Mouse (Mus musculus): Measurements from ENCODE around the gene Intu. TPM values are rescaled to one million over a fixed set of nuclear protein-coding genes. Genes with fewer than 3 reads are reported as not detected.

The Intu gene
- polyA plus RNA-seq, 1 experiment from 2014 or later, result 2.3 TPM

DNA sequence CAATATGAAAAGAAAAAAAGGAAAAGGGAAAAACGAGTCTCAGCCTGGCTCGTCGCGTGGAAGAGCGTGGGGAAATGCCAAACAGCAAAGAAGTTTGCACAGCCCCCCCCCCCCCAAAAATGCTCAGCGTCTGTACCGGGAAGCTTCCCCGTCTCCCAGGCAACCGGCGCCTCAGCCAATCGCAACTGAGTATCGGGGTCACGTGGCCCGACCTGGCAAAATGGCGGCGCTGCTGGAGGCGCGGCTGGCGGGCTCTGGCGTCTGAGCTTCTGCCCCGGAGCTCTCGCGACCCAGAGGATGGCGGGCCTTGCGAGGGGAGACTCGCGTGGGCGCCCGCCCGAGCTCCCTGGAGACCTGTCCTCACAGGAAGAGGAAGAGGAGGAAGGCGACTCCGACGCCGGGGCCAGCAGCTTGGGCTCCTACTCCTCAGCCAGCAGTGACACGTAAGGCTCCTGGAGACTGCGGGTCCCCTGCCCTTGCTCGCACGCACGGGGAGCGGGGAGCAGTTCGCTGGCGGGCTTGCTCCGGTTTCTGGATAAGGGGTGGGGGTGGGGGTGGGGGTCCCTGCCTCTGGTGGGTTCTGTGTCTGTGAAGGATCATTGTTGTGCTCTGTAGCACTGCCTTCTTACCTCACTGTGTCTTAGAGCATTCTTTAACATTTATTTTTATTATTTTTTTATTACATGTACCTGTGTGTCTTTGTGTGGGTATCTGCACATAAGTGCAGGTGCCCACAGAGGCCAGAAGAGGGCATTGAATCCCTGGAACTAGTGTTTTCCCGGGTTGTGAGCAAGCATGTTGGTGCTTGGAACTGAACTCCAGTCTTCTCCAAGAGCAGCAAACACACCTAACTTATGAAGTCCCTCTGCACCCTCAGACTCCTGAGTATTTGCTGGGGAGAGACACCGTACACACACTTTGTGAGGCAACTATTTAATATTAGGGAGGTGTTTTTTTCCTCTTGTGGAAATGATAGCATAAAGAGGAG is 9.8 kb downstream of the Intu start:
- peak overlapping the region; percentile 88 for H3K9ac ChIP-seq (ENCODE audit: low read length)
- H3K27me3 ChIP-seq (ENCODE audit: control insufficient read depth, insufficient read depth, low read length), result no peaks in the 10 kb centered on the region
- 3% methylated on average over 45 of the region's 45 CpGs for WGBS
- no peaks in the 10 kb centered on the region for H3K9me3 ChIP-seq (replicated peaks; ENCODE audit: control insufficient read depth, low read length)
- no peaks in the 10 kb centered on the region for H3K36me3 ChIP-seq (ENCODE audit: control insufficient read depth, insufficient read depth, low read length)
- no peak overlapping the region for H3K27ac ChIP-seq (ENCODE audit: low read length)
- H3K4me1 ChIP-seq (ENCODE audit: control insufficient read depth, insufficient read depth, low read length), result no peaks in the 10 kb centered on the region
- H3K4me2 ChIP-seq (ENCODE audit: low read depth, low read length), result peak overlapping the region; percentile 83
- ATAC-seq (ENCODE audit: insufficient read depth, low FRiP score), result peak; percentile 96
- peak overlapping the region; percentile 96 for H3K4me3 ChIP-seq (replicated peaks; ENCODE audit: low read length)

DNA sequence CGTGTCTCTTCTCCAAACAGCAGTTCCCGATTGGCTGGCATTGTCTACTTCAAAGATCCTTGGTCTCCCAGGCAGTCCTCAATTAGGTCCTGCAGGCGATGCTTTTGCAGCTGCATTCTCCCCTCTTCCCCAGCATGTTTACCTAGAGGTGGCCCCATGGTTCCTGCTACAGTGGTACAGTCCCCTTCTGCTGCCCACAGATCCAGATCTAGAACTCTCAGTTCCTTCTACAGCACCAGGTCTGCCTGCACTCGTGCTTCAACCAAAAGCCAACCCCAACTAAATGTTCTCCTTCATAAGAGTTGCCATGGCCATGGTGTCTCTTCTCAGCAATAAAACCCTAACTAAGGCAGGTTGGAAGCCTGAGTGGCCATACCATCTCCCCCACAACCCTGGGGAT is 15.5 kb downstream of the Intu start:
- no peak overlapping the region for H3K4me2 ChIP-seq (ENCODE audit: low read depth, low read length)
- H3K9me3 ChIP-seq (replicated peaks; ENCODE audit: control insufficient read depth, low read length), result no peaks in the 10 kb centered on the region
- H3K4me3 ChIP-seq (replicated peaks; ENCODE audit: low read length), result no peak overlapping the region
- H3K36me3 ChIP-seq (ENCODE audit: control insufficient read depth, insufficient read depth, low read length), result no peaks in the 10 kb centered on the region
- no peaks in the 10 kb centered on the region for H3K4me1 ChIP-seq (ENCODE audit: control insufficient read depth, insufficient read depth, low read length)
- no peak for ATAC-seq (ENCODE audit: insufficient read depth, low FRiP score)
- H3K27me3 ChIP-seq (ENCODE audit: control insufficient read depth, insufficient read depth, low read length), result no peaks in the 10 kb centered on the region
- 81% methylated on average over 4 of the region's 4 CpGs for WGBS
- H3K27ac ChIP-seq (ENCODE audit: low read length), result no peak overlapping the region
- H3K9ac ChIP-seq (ENCODE audit: low read length), result no peak overlapping the region

DNA sequence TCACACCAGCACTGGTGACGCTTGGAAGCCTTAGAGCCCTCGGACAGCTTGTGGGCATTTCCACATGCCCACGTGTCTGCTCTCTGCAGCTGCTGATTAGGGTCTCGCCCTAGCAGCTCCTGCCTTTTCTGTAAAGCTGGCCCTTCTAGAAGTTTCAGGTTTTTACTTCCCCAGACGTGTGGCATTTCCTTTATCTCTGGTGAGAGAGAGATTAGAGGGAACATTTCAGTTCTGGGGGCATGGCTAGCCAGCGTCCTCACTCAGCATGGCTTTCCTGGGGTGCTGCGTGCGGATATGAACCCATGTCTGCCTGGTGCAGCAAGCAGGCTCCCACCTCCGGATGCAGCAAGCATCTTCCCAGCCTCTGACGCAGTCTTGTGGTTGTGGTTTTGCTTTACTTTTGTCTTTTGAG is 121.9 kb downstream of the Intu start:
- Histone ChIP-seq H3K27ac (ENCODE audit: low read length) (no peak overlapping the region), H3K4me2 (ENCODE audit: low read depth, low read length) (no peak overlapping the region), H3K9ac (ENCODE audit: low read length) (no peak overlapping the region), H3K4me3 (replicated peaks; ENCODE audit: low read length) (no peak overlapping the region), H3K9me3 (replicated peaks; ENCODE audit: control insufficient read depth, low read length) (no peaks in the 10 kb centered on the region), H3K27me3 (ENCODE audit: control insufficient read depth, insufficient read depth, low read length) (no peaks in the 10 kb centered on the region), H3K36me3 (ENCODE audit: control insufficient read depth, insufficient read depth, low read length) (no peaks in the 10 kb centered on the region), H3K4me1 (ENCODE audit: control insufficient read depth, insufficient read depth, low read length) (no peaks in the 10 kb centered on the region)
- ATAC-seq (ENCODE audit: insufficient read depth, low FRiP score), result no peak
- 63% methylated on average over 10 of the region's 10 CpGs for WGBS

DNA sequence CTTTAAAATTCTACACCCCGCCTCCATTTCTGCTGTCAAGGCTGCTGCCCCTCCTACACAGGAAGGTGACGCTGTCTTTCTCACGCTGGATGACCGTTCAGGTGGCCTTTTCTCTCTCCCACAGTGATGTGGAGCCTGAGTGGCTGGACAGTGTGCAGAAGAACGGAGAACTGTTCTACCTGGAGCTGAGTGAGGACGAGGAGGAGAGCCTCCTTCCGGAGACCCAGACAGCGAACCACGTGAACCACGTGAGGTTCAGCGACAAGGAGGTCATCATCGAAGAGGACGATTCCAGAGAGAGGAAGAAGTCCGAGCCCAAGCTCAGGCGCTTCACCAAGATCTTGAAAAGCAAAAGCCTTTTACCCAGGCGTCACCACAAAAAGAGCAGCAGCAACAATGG is 122.5 kb downstream of the Intu start:
- 93% methylated on average over 16 of the region's 16 CpGs for WGBS
- ATAC-seq (ENCODE audit: insufficient read depth, low FRiP score), result no peak
- no peak overlapping the region for H3K4me3 ChIP-seq (replicated peaks; ENCODE audit: low read length)
- H3K27me3 ChIP-seq (ENCODE audit: control insufficient read depth, insufficient read depth, low read length), result no peaks in the 10 kb centered on the region
- H3K4me1 ChIP-seq (ENCODE audit: control insufficient read depth, insufficient read depth, low read length), result no peaks in the 10 kb centered on the region
- H3K4me2 ChIP-seq (ENCODE audit: low read depth, low read length), result no peak overlapping the region
- no peak overlapping the region for H3K27ac ChIP-seq (ENCODE audit: low read length)
- no peaks in the 10 kb centered on the region for H3K36me3 ChIP-seq (ENCODE audit: control insufficient read depth, insufficient read depth, low read length)
- H3K9me3 ChIP-seq (replicated peaks; ENCODE audit: control insufficient read depth, low read length), result no peaks in the 10 kb centered on the region
- no peak overlapping the region for H3K9ac ChIP-seq (ENCODE audit: low read length)

DNA sequence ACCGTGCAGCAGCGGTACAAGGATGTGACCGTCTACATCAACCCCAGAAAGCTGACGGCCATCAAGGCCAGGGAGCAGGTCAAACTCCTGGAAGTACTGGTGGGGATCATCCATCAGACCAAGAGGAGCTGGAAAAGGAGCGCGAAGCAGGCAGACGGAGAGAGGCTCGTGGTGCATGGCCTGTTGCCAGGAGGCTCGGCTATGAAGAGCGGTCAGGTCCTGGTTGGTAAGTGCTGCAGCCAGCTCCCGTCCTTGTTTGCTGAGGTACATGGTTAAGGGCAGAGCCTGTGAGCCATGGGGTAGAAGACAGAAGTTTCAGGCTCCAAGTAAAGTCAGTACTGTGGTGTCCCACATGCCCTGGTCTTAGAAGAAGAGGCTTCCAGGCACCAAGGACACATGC is 122.9 kb downstream of the Intu start:
- H3K4me1 ChIP-seq (ENCODE audit: control insufficient read depth, insufficient read depth, low read length), result no peaks in the 10 kb centered on the region
- no peak overlapping the region for H3K27ac ChIP-seq (ENCODE audit: low read length)
- no peak overlapping the region for H3K9ac ChIP-seq (ENCODE audit: low read length)
- no peak overlapping the region for H3K4me2 ChIP-seq (ENCODE audit: low read depth, low read length)
- H3K9me3 ChIP-seq (replicated peaks; ENCODE audit: control insufficient read depth, low read length), result no peaks in the 10 kb centered on the region
- no peak for ATAC-seq (ENCODE audit: insufficient read depth, low FRiP score)
- H3K36me3 ChIP-seq (ENCODE audit: control insufficient read depth, insufficient read depth, low read length), result no peaks in the 10 kb centered on the region
- no peaks in the 10 kb centered on the region for H3K27me3 ChIP-seq (ENCODE audit: control insufficient read depth, insufficient read depth, low read length)
- WGBS, result 84% methylated on average over 11 of the region's 11 CpGs
- H3K4me3 ChIP-seq (replicated peaks; ENCODE audit: low read length), result no peak overlapping the region

DNA sequence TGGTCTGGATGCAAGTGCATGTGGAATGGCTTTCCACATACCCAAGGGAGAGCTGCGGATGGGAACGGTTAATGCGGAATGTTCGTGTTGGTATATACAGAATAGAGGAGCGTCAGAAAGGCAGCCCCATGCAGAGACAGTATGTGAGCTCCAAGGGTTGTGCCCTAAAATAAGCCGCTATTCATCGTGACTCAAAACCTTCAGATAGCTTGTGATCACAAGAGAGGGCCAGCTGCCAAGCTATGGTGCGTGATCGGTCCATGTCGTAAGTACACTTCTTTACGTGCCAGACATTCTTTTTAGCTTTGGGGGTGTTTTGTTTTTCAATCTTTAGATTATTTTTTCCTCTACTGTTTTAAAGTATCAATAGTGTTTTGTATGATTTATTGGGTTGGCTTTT is 124.5 kb downstream of the Intu start:
- H3K27me3 ChIP-seq (ENCODE audit: control insufficient read depth, insufficient read depth, low read length), result no peaks in the 10 kb centered on the region
- H3K9ac ChIP-seq (ENCODE audit: low read length), result no peak overlapping the region
- no peak for ATAC-seq (ENCODE audit: insufficient read depth, low FRiP score)
- no peaks in the 10 kb centered on the region for H3K36me3 ChIP-seq (ENCODE audit: control insufficient read depth, insufficient read depth, low read length)
- H3K4me1 ChIP-seq (ENCODE audit: control insufficient read depth, insufficient read depth, low read length), result no peaks in the 10 kb centered on the region
- H3K27ac ChIP-seq (ENCODE audit: low read length), result no peak overlapping the region
- 94% methylated on average over 11 of the region's 11 CpGs for WGBS
- no peak overlapping the region for H3K4me2 ChIP-seq (ENCODE audit: low read depth, low read length)
- no peaks in the 10 kb centered on the region for H3K9me3 ChIP-seq (replicated peaks; ENCODE audit: control insufficient read depth, low read length)
- H3K4me3 ChIP-seq (replicated peaks; ENCODE audit: low read length), result no peak overlapping the region

DNA sequence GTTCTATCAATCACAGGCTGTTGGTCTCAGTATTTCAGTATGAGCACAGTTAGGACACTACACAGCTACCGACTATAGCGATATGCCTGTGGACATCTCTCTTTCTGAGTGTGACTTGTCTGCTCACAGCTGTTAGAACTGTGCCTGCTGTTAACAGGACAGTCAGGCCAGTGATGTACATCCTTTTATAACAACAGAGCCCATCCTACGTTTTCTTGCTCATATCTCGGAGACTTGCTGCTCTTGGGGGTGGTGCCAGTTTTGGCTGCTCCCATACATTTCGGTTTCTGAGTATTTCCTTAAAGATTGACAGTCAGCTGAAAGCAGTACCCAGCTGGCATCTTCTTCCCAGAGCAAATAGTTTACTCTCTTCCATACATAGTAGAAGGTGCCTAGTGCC is 125.3 kb downstream of the Intu start:
- 88% methylated on average over 5 of the region's 5 CpGs for WGBS
- H3K27ac ChIP-seq (ENCODE audit: low read length), result no peak overlapping the region
- no peak overlapping the region for H3K4me2 ChIP-seq (ENCODE audit: low read depth, low read length)

DNA sequence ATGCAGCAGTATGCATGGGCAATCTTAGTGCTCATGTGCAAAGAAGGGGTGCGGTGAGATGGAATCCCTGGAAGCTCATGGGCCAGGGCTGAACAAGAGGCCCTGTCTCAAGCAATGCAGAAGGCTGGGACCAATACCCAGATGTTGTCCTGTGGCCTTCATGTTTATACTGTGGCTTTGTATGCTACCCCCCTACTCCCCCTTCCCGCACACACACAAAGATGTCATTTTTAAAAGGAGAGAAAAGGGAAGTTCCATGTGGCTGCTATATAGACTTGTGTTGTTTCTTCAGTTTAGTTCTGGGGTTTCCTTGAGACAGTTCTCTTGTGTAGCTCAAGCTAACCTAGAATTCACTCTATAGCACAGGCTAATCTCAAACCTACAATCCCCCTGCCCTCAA is 129.1 kb downstream of the Intu start:
- no peaks in the 10 kb centered on the region for H3K4me1 ChIP-seq (ENCODE audit: control insufficient read depth, insufficient read depth, low read length)
- no peak overlapping the region for H3K27ac ChIP-seq (ENCODE audit: low read length)
- H3K36me3 ChIP-seq (ENCODE audit: control insufficient read depth, insufficient read depth, low read length), result no peaks in the 10 kb centered on the region
- no peak overlapping the region for H3K4me3 ChIP-seq (replicated peaks; ENCODE audit: low read length)
- H3K4me2 ChIP-seq (ENCODE audit: low read depth, low read length), result no peak overlapping the region
- H3K9ac ChIP-seq (ENCODE audit: low read length), result no peak overlapping the region
- 90% methylated on average over 2 of the region's 2 CpGs for WGBS
- no peaks in the 10 kb centered on the region for H3K27me3 ChIP-seq (ENCODE audit: control insufficient read depth, insufficient read depth, low read length)
- no peak for ATAC-seq (ENCODE audit: insufficient read depth, low FRiP score)
- no peaks in the 10 kb centered on the region for H3K9me3 ChIP-seq (replicated peaks; ENCODE audit: control insufficient read depth, low read length)

More for the DNA sequence above, 125.3 kb downstream of the Intu start:
- Histone ChIP-seq H3K9me3 (replicated peaks; ENCODE audit: control insufficient read depth, low read length) (no peaks in the 10 kb centered on the region), H3K9ac (ENCODE audit: low read length) (no peak overlapping the region), H3K4me3 (replicated peaks; ENCODE audit: low read length) (no peak overlapping the region), H3K27me3 (ENCODE audit: control insufficient read depth, insufficient read depth, low read length) (no peaks in the 10 kb centered on the region), H3K36me3 (ENCODE audit: control insufficient read depth, insufficient read depth, low read length) (no peaks in the 10 kb centered on the region), H3K4me1 (ENCODE audit: control insufficient read depth, insufficient read depth, low read length) (no peaks in the 10 kb centered on the region)
- ATAC-seq (ENCODE audit: insufficient read depth, low FRiP score), result no peak

DNA sequence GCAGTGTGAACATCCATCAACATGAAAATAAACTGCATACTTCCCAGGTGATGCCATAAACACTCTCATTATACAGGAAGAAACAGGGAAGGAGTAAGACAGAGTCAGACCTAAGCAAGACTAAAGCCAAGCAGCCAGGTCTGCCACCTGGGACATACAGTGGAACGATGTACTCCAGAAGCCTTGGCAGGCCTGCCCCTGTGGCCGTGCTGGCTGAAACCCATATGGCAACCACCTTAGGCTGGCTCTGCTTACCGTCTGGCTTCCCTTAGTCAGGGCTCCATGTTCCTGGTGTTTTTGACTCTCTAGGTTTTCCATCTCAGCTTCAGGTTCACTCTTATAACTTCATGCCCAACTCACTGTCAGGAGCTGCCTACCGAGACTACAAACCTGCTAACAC is 135.0 kb downstream of the Intu start:
- no peaks in the 10 kb centered on the region for H3K36me3 ChIP-seq (ENCODE audit: control insufficient read depth, insufficient read depth, low read length)
- no peaks in the 10 kb centered on the region for H3K9me3 ChIP-seq (replicated peaks; ENCODE audit: control insufficient read depth, low read length)
- H3K27me3 ChIP-seq (ENCODE audit: control insufficient read depth, insufficient read depth, low read length), result no peaks in the 10 kb centered on the region
- WGBS, result 78% methylated on average over 4 of the region's 4 CpGs
- no peaks in the 10 kb centered on the region for H3K4me1 ChIP-seq (ENCODE audit: control insufficient read depth, insufficient read depth, low read length)
- no peak overlapping the region for H3K4me3 ChIP-seq (replicated peaks; ENCODE audit: low read length)
- no peak overlapping the region for H3K9ac ChIP-seq (ENCODE audit: low read length)
- ATAC-seq (ENCODE audit: insufficient read depth, low FRiP score), result no peak
- no peak overlapping the region for H3K4me2 ChIP-seq (ENCODE audit: low read depth, low read length)
- no peak overlapping the region for H3K27ac ChIP-seq (ENCODE audit: low read length)

Measured in stomach, embryonic 16.5 days (tissue).